Mouse (Mus musculus) ovary, postnatal 36 days (tissue): ENCODE data around the gene Tomm20l.

ENCODE experiments used
- DNase-seq: peaks from one replicate; pipeline ENCODE4 v3.0.0; 2022; ENCODE audit warnings: low spot score, mixed read lengths

The Tomm20l gene

GRCm38 (mm10) chr12:71154979-71155378 is 43.8 kb downstream of the Tomm20l start:
- no peak for DNase-seq

- no peak for DNase-seq
Observed at GRCm38 (mm10) chr12:71157974-71158373, 46.7 kb downstream of the Tomm20l start.

- DNase-seq = no peak
Observed at GRCm38 (mm10) chr12:71164410-71164809, 53.2 kb downstream of the Tomm20l start.

- DNase-seq = no peak
Observed at GRCm38 (mm10) chr12:71169911-71170310, 58.7 kb downstream of the Tomm20l start.
